Mouse (Mus musculus) liver, embryonic 12.5 days (tissue): Measurements from ENCODE around the gene Ints3. TPM values are rescaled to one million over a fixed set of nuclear protein-coding genes. Genes with fewer than 3 reads are reported as not detected.

Experiments
- ATAC-seq: fragments of 200-750 bp; cut with Nextera tagmentation; 2 replicates; pipeline ENCODE4 v1.8.0; 2017; ENCODE audit warnings: moderate number of reproducible peaks, mild to moderate bottlenecking, moderate library complexity
- H3K27ac ChIP-seq: fragments of 300-500 bp; sonication (generic); 2 replicates; pipeline ENCODE4 v1.5.1; 2016; ENCODE audit warnings: mild to moderate bottlenecking
- H3K27me3 ChIP-seq: fragments of 300-500 bp; sonication (generic); replicated peaks from 2 replicates; pipeline ENCODE4 v1.6.1; 2016; ENCODE audit warnings: mild to moderate bottlenecking, moderate library complexity
- H3K36me3 ChIP-seq: fragments of 300-500 bp; sonication (generic); 2 replicates; pipeline ENCODE4 v1.6.1; 2016; ENCODE audit warnings: mild to moderate bottlenecking, moderate library complexity
- H3K4me1 ChIP-seq: fragments of 300-500 bp; sonication (generic); 2 replicates; pipeline ENCODE4 v1.6.1; 2016
- H3K4me2 ChIP-seq: fragments of 300-500 bp; sonication (generic); 2 replicates; pipeline ENCODE4 v1.6.1; 2016; ENCODE audit warnings: mild to moderate bottlenecking, moderate library complexity
- H3K4me3 ChIP-seq: fragments of 300-500 bp; sonication (generic); 2 replicates; pipeline ENCODE4 v1.5.1; 2016; ENCODE audit warnings: mild to moderate bottlenecking, moderate library complexity
- H3K9ac ChIP-seq: fragments of 300-500 bp; sonication (generic); 2 replicates; pipeline ENCODE4 v1.6.1; 2016; ENCODE audit warnings: mild to moderate bottlenecking, moderate library complexity
- H3K9me3 ChIP-seq: fragments of 300-500 bp; sonication (generic); replicated peaks from 2 replicates; pipeline ENCODE4 v1.6.1; 2016; ENCODE audit warnings: mild to moderate bottlenecking, moderate library complexity
- WGBS: fragments of 180-500 bp; shearing (Covaris S2); methylation state at CpG from one replicate; pipeline ENCODE4 v1.1.7; 2016; ENCODE audit not compliant: insufficient replicate concordance; 5-methylcytosine and 5-hydroxymethylcytosine counted together
- polyA plus RNA-seq: library from polyadenylated mRNA; unstranded; fragments of >200 nt; fragmentation: Nextera tagmentation; extraction: Ambion mirVana; gene quantifications from 2 replicates; pipeline ENCODE4 v1.2.1, GENCODE M21; 2016

Ints3 gene
- polyA plus RNA-seq, 1 experiment from 2014 or later: 20.8 TPM

DNA sequence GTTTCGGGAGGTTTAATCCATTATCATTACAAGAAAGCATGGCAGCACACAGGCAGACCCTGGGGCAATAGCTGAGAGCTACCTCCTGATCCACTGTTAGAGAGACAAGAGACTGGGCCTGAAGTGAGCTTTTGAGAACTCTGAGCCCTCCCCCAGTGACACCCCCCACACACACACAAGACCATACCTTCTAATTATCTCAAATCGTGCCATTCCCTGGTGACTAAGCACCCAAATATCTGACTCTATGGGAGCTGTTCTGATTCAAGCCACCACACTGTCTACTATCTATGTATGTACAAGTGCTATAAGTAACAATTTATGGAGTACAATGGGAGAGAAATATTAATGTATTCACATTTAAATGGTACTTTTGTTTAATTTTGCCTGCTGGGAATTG lies 7.3 kb upstream of the Ints3 start:
- H3K9me3 ChIP-seq: no peaks in the 10 kb centered on the region
- no peak overlapping the region for H3K27ac ChIP-seq
- no peaks in the 10 kb centered on the region for H3K36me3 ChIP-seq
- no peak overlapping the region for H3K4me2 ChIP-seq
- 73% methylated on average over 2 of the region's 2 CpGs for WGBS
- no peak overlapping the region for H3K4me3 ChIP-seq
- H3K4me1 ChIP-seq: peaks cover 3% of the 10 kb centered on the region
- H3K27me3 ChIP-seq: no peaks in the 10 kb centered on the region
- no peak overlapping the region for H3K9ac ChIP-seq
- ATAC-seq: no peak

DNA sequence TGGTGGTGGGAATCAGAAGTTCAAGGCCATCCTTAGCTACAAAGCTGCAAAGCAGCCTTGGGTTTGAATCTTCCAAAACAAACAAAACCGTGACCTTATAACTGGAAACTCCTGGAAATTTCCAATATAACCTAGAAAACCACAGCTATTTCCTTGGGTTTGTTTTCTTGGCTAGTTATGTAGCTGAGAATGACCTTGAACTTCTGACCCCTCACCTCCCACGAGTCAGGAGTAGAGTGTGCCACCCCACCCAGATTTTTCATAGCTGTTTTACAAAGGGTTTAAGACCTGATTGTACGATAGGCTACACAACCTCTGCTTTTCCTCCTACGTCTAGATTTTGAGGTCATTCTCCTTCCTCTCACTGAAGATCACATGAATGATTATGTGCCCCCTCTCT lies 3.7 kb upstream of the Ints3 start:
- Histone ChIP-seq H3K4me1 (peaks cover 16% of the 10 kb centered on the region), H3K36me3 (no peaks in the 10 kb centered on the region), H3K4me3 (no peak overlapping the region), H3K9me3 (no peaks in the 10 kb centered on the region), H3K27ac (no peak overlapping the region), H3K9ac (no peak overlapping the region), H3K27me3 (no peaks in the 10 kb centered on the region), H3K4me2 (no peak overlapping the region)
- 54% methylated on average over 4 of the region's 4 CpGs for WGBS
- no peak for ATAC-seq

DNA sequence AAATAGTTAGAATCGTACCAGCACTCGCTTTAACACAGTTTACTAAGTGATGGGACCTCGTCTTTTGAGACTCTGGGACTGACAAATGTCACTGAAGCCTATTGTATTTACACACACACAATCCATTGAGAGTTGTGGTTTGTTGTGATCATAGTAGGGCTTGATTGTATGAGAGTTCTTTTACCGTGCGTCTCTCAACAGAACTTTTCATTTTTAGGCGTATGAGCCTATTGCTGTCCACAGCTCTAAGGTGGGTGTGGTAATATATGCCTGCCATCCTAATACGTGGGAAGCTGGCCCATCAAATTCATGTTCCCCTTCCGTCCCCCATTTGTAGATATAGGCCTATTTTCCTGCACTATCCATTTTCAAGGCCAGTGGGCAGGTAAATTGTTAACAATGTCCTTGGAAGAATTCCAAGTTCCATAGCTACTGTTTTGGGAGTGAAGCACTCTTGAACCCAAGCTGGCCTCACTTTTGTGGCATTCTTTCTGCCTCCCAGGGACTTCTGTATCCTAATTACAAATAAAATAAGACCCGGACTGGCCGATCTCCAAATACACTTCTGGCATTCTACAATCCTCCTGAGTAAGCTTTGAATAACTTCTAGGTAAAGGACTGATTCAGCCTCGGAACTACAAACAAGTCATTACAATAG lies 780 bp upstream of the Ints3 start:
- no peaks in the 10 kb centered on the region for H3K9me3 ChIP-seq
- peak overlapping the region; percentile 97 for H3K27ac ChIP-seq
- peaks cover 44% of the 10 kb centered on the region for H3K4me1 ChIP-seq
- ATAC-seq: no peak
- H3K9ac ChIP-seq: peak overlapping the region; percentile 92
- 51% methylated on average over 11 of the region's 11 CpGs for WGBS
- H3K27me3 ChIP-seq: no peaks in the 10 kb centered on the region
- no peaks in the 10 kb centered on the region for H3K36me3 ChIP-seq
- peak overlapping the region; percentile 87 for H3K4me3 ChIP-seq
- H3K4me2 ChIP-seq: peak overlapping the region; percentile 98

DNA sequence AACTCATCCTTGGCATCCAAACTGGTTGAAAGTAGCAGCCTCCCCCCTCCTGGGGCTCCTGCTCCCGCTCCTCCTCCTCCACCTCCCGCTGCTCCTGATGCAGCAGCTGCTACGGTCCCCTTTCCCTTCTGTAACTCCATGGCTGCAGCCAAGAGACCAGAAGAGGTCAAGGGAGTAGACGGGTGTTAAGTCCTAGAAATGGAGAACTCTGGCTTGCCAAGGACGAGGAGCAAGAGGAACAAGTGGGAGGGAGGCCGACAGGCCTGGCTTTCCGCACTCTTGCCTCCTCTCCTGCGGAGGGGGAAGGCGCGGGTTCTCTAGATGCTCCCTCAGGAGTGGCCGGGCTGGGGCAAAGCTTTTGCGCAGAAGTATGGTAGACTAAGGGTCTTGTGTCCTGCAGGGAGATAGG lies 607 bp downstream of the Ints3 start:
- peaks cover 58% of the 10 kb centered on the region for H3K4me1 ChIP-seq
- peak overlapping the region; percentile 87 for H3K4me3 ChIP-seq
- H3K27me3 ChIP-seq: no peaks in the 10 kb centered on the region
- H3K36me3 ChIP-seq: 0 out of 2 replicates have a peak, but pooled peaks cover 7% of the 10 kb centered on the region
- no peaks in the 10 kb centered on the region for H3K9me3 ChIP-seq
- peak overlapping the region; percentile 97 for H3K27ac ChIP-seq
- H3K4me2 ChIP-seq: peak overlapping the region; percentile 98
- peak overlapping the region; percentile 92 for H3K9ac ChIP-seq
- peak; percentile 13 for ATAC-seq
- 0% methylated on average over 12 of the region's 12 CpGs for WGBS

DNA sequence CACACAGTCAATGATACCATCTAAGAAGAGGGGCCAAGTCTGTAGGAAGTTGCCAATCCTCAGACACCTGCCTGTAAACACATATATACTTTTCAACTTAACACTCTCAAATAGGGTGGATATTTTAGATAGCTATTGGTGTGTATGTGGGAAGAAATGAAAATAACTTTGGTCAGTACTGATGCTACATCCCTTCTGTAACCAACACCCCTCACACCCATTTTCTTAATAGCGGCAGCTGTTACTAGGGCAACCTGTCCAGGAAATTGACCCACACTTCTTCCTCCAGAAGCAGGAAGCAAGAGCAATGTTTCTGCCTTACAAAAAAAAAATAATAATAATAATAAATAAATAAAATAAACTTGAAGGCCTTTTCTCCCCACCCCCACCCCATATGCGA lies 1.1 kb downstream of the Ints3 start:
- Histone ChIP-seq H3K4me1 (peaks cover 63% of the 10 kb centered on the region), H3K9ac (peak overlapping the region; percentile 92), H3K36me3 (0 out of 2 replicates have a peak, but pooled peaks cover 7% of the 10 kb centered on the region)

DNA sequence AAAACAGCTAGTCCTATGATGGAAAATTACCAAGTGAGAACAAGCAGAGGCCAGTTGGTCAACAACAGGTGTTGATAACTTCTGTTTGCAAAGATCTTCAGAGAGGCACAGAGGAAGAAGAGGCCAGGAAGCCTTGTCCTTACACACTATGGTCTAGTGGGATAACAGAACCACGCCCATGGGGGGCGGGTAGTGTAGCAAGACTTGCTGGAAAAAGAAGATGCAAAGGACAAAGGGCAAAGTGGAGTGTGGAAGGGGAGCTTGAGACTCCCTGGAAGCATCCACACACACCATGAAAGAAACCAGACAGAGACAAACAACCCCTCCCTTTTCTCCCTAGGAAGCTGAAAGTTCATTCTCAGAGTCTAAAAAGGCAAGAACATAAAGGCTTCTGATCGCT lies 3.8 kb downstream of the Ints3 start:
- no peak for ATAC-seq
- peak overlapping the region; percentile 60 for H3K27ac ChIP-seq
- peaks cover 90% of the 10 kb centered on the region for H3K4me1 ChIP-seq
- H3K9ac ChIP-seq: peak overlapping the region; percentile 27; the same call in 1 of the 2 replicates
- no peaks in the 10 kb centered on the region for H3K27me3 ChIP-seq
- no peak overlapping the region for H3K4me3 ChIP-seq
- no peaks in the 10 kb centered on the region for H3K9me3 ChIP-seq
- peaks cover 12% of the 10 kb centered on the region; the same call in 1 of the 2 replicates for H3K36me3 ChIP-seq
- WGBS: 53% methylated on average over 3 of the region's 3 CpGs
- H3K4me2 ChIP-seq: peak overlapping the region; percentile 41

More for the DNA sequence above, 1.1 kb downstream of the Ints3 start:
- H3K9me3 ChIP-seq: no peaks in the 10 kb centered on the region
- H3K27ac ChIP-seq: peak overlapping the region; percentile 97
- ATAC-seq: no peak
- H3K4me2 ChIP-seq: peak overlapping the region; percentile 98
- H3K4me3 ChIP-seq: peak overlapping the region; percentile 87
- no peaks in the 10 kb centered on the region for H3K27me3 ChIP-seq
- WGBS: 17% methylated on average over 2 of the region's 2 CpGs

DNA sequence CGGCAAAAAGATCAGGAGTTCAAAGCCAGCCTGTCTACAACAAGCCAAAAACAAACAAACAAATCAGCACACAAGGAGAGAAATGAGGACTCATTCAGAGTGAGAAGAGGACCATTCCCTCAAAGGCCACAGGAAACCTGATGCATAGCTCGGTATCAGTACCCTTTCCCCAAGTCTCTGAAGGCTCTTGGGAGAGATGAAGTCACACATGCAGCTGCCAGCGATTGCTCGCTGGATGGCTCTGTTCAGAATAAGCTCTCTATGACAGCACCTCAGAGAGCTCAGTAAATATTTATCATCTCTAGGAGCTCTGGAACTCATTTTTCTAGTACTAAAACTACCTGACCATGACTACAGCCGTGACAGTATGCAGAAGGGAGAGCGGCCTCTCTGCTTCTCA lies 5.2 kb downstream of the Ints3 start:
- Histone ChIP-seq H3K4me2 (peak overlapping the region; percentile 8), H3K9ac (no peak overlapping the region), H3K9me3 (no peaks in the 10 kb centered on the region), H3K27ac (peak overlapping the region; percentile 22; the same call in 1 of the 2 replicates), H3K4me3 (no peak overlapping the region), H3K4me1 (peaks cover 87% of the 10 kb centered on the region), H3K27me3 (no peaks in the 10 kb centered on the region), H3K36me3 (peaks cover 20% of the 10 kb centered on the region)
- WGBS: 78% methylated on average over 6 of the region's 6 CpGs
- ATAC-seq: no peak

DNA sequence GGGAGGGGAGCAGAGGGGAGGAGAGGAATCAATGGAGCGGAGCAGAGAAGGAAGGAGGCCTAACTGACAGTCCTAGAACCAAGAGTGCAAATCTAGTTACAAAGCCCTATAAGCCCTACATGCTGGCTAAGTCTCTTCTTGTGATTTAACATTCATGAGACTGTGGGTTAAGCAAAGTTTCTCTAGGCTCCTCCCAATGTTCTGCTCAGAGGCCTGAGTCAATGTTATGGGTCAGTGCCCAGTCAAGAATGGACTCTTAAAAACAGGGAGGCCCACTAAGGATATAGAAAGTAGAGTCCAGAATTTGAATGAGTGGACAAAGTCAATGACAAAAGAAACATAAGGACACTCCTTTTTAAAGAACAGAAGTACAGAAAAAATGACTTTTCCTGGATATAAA lies 5.8 kb downstream of the Ints3 start:
- H3K27ac ChIP-seq: peak overlapping the region; percentile 22; the same call in 1 of the 2 replicates
- ATAC-seq: no peak
- peaks cover 26% of the 10 kb centered on the region for H3K36me3 ChIP-seq
- H3K4me1 ChIP-seq: peaks cover 84% of the 10 kb centered on the region
- H3K9ac ChIP-seq: no peak overlapping the region
- no peak overlapping the region for H3K4me3 ChIP-seq
- no peak overlapping the region for H3K4me2 ChIP-seq
- WGBS: 89% methylated on average over 1 of the region's 1 CpGs
- H3K9me3 ChIP-seq: no peaks in the 10 kb centered on the region
- no peaks in the 10 kb centered on the region for H3K27me3 ChIP-seq

DNA sequence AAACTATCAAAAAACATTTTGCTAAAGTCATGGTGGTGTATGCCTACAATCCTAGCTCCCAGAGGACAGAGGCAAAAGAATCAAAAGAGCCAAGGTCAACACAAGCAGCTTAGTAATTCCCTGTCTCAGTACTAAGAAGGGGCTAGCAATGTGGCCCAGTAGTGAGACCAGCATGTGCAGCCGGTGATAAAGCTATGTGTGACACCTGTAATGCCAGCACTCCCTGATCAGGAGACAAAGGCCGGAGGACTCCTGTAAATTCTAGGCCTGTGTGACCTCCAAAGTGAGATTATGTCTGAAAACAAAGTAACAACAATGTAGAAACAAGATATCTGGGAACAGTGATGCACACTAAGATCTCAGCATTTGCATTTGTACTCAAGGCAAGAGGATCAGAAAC lies 7.9 kb downstream of the Ints3 start:
- Histone ChIP-seq H3K4me3 (no peak overlapping the region), H3K27ac (peak overlapping the region; percentile 49; the same call in 1 of the 2 replicates), H3K36me3 (peaks cover 40% of the 10 kb centered on the region), H3K9ac (no peak overlapping the region), H3K27me3 (no peaks in the 10 kb centered on the region), H3K9me3 (no peaks in the 10 kb centered on the region), H3K4me1 (peaks cover 64% of the 10 kb centered on the region), H3K4me2 (no peak overlapping the region)
- peak; percentile 62; the same call in 1 of the 2 replicates for ATAC-seq
- 30% methylated on average over 2 of the region's 2 CpGs for WGBS

DNA sequence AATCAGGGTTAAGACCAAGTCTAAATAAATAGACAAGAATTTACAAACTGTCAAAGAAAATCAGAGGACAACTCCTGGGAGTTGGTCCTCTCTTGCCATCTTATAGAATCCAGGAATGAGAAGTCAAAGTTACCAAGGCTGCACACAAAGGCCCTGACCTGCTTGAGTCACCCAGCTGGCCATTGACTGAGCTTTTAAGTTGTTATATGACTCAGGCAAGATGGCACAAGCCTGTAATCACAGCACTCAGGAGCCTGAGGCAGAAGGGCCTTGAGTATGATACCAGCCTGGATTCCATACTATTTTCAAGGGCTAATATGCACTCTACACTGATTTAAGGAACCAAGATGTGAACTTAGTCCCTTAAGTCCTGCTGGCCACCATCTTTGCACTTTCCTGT lies 9.9 kb downstream of the Ints3 start:
- ATAC-seq: no peak

DNA sequence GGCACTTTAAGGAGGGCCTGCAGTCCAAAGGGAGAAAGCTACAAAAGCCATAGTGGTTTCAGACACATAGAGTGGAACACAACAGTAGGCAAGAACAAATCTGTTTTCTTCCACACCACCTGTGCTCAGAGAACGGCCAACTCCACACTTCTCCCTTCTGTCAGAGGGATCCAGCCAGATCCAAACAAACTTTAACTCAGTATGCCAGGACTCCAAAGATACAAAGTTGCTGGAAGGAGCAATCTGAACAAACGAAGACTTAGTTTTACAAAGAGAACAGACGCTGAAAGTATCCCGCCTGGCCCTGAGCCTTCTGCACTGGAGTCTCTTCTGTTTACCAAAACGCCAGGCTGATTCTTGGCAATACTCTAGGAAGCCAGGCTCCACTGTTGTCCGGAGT lies 12.7 kb downstream of the Ints3 start:
- H3K27ac ChIP-seq: no peak overlapping the region
- H3K9ac ChIP-seq: no peak overlapping the region
- no peaks in the 10 kb centered on the region for H3K9me3 ChIP-seq
- peaks cover 81% of the 10 kb centered on the region for H3K36me3 ChIP-seq
- no peak overlapping the region for H3K4me2 ChIP-seq
- no peak for ATAC-seq
- H3K4me3 ChIP-seq: no peak overlapping the region
- peaks cover 16% of the 10 kb centered on the region for H3K4me1 ChIP-seq
- H3K27me3 ChIP-seq: no peaks in the 10 kb centered on the region
- 87% methylated on average over 6 of the region's 6 CpGs for WGBS

More for the DNA sequence above, 9.9 kb downstream of the Ints3 start:
- no peak overlapping the region for H3K4me2 ChIP-seq
- H3K27ac ChIP-seq: no peak overlapping the region
- H3K4me3 ChIP-seq: no peak overlapping the region
- peaks cover 58% of the 10 kb centered on the region for H3K36me3 ChIP-seq
- H3K9me3 ChIP-seq: no peaks in the 10 kb centered on the region
- no peaks in the 10 kb centered on the region for H3K27me3 ChIP-seq
- no peak overlapping the region for H3K9ac ChIP-seq
- peaks cover 45% of the 10 kb centered on the region for H3K4me1 ChIP-seq

DNA sequence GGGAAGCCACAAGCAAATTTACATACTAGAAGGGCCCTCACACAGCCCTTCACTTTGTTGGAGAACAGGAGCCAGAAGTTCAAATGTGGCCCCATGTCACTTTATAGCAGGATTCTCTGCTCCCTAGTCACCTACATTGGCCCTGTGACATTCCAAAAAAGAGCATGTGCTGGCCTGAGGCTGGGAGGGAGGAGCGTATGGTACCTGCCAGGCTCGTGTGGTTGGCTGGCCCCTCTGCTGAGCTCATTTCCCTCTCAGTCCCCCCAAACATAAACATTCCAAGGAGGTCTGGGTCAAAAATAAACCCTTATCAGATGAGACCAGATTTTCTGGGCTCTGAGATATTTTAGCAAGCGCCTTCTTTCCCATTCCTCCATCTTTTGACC lies 20.4 kb downstream of the Ints3 start:
- Histone ChIP-seq H3K27me3 (no peaks in the 10 kb centered on the region), H3K4me3 (no peak overlapping the region), H3K9me3 (no peaks in the 10 kb centered on the region), H3K36me3 (peaks cover 99% of the 10 kb centered on the region), H3K9ac (no peak overlapping the region), H3K4me2 (no peak overlapping the region), H3K4me1 (0 out of 2 replicates have a peak, but pooled peaks cover 4% of the 10 kb centered on the region), H3K27ac (no peak overlapping the region)
- ATAC-seq: no peak
- 63% methylated on average over 3 of the region's 3 CpGs for WGBS
